Mouse (Mus musculus) thymus, adult 2 months (tissue): Measurements from ENCODE around the gene Wee2. TPM values are rescaled to one million over a fixed set of nuclear protein-coding genes. Genes with fewer than 3 reads are reported as not detected.

Experiments used
- DNase-seq: peaks from one replicate; pipeline ENCODE4 v3.0.0; 2021
- H3K27ac ChIP-seq: fragments of 200-500 bp; 2 replicates; pipeline ENCODE4 v1.5.1; 2012; ENCODE audit warnings: low read length, control low read depth; ENCODE audit not compliant: control insufficient read depth, insufficient read depth
- H3K27me3 ChIP-seq: fragments of 200-500 bp; 2 replicates; pipeline ENCODE4 v1.6.1; 2012; ENCODE audit warnings: mild to moderate bottlenecking, low read length, moderate library complexity, mixed read lengths; ENCODE audit not compliant: control insufficient read depth, insufficient read depth
- H3K36me3 ChIP-seq: fragments of 200-500 bp; 2 replicates; pipeline ENCODE4 v1.6.1; 2012; ENCODE audit warnings: mild to moderate bottlenecking, low read length, moderate library complexity; ENCODE audit not compliant: control insufficient read depth, insufficient read depth
- H3K4me1 ChIP-seq: fragments of 200-500 bp; replicated peaks from 2 replicates; pipeline ENCODE4 v1.6.1; 2012; ENCODE audit warnings: low read length; ENCODE audit not compliant: control insufficient read depth, insufficient read depth
- H3K4me3 ChIP-seq: fragments of 200-500 bp; 2 replicates; pipeline ENCODE4 v1.5.1; 2012; ENCODE audit warnings: mild to moderate bottlenecking, low read length, control low read depth, moderate library complexity; ENCODE audit not compliant: control insufficient read depth, insufficient read depth
- CTCF ChIP-seq: fragments of 200-500 bp; IDR thresholded peaks from 2 replicates; pipeline ENCODE4 v1.5.1; 2012; ENCODE audit warnings: mild to moderate bottlenecking, control low read depth, low read length, moderate library complexity, borderline replicate concordance; ENCODE audit not compliant: control insufficient read depth, poor library complexity, insufficient read depth; ENCODE audit errors: extremely low read depth
- POLR2A ChIP-seq: fragments of 200-500 bp; IDR thresholded peaks from 2 replicates; pipeline ENCODE4 v1.6.1; 2012; ENCODE audit warnings: mild to moderate bottlenecking, low read length, control low read depth, moderate library complexity; ENCODE audit not compliant: control insufficient read depth, poor library complexity, insufficient read depth; ENCODE audit errors: extremely low read depth
- WGBS: fragments of 180-500 bp; shearing (Covaris S2); methylation state at CpG from one replicate; pipeline ENCODE4 v1.1.7; 2018; 5-methylcytosine and 5-hydroxymethylcytosine counted together
- polyA plus RNA-seq: library from polyadenylated mRNA; depleted of rRNA; stranded (reverse); fragments of >200 nt; gene quantifications from 2 replicates; pipeline ENCODE4 v1.2.3, GENCODE M21; 2012

Wee2 gene
- polyA plus RNA-seq, 1 experiment = 0.04 TPM

DNA sequence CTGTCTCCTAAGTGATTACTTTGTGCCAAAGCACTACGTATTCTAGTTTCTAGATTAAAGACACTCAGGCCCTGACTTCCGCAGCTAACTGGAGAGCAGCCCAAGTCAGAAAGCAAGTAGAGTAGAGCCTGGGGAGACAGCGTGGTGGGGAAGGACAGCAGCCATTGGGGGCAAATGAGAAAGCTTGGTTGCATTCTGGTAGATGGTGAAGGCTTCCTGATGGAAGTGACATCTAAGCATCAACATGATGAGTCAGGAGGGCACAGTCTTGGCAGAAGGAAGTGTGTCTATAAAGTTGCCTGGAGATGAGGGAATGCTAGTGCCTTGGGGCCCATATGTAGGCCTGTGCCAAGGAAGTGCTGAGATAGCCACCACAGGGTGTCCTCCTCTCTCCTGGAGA, 25.3 kb upstream of the Wee2 start:
- Histone ChIP-seq H3K36me3 (no peaks in the 10 kb centered on the region), H3K4me1 (no peaks in the 10 kb centered on the region), H3K4me3 (no peak overlapping the region), H3K27ac (no peak overlapping the region), H3K27me3 (no peaks in the 10 kb centered on the region)
- 94% methylated on average over 3 of the region's 3 CpGs for WGBS
- TF ChIP-seq POLR2A (no peak), CTCF (no peak)
- DNase-seq = no peak

DNA sequence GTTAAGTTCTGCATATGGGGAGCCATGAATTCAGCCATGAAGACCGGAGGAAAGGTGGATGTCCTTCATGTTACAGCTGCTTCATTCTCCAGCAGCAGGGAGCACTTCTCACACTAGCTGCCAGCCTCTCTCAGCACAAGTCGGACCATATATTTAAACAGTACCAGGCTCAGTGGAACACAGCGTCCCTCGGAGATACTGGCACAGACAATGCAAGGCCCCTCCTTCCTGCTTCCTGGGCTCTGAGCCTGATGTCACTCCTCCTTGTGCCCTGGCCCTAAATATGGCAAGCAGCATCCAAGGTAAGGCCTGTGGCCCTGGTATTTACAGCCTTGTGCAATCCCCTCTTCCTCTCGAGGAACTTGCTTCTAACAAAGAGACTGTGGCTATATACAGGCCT, 23.1 kb upstream of the Wee2 start:
- no peak for DNase-seq
- H3K4me1 ChIP-seq = no peaks in the 10 kb centered on the region
- no peak overlapping the region for H3K27ac ChIP-seq
- no peak for TF ChIP-seq POLR2A
- no peak for TF ChIP-seq CTCF
- no peaks in the 10 kb centered on the region for H3K36me3 ChIP-seq
- no peaks in the 10 kb centered on the region for H3K27me3 ChIP-seq
- H3K4me3 ChIP-seq = no peak overlapping the region
- 96% methylated on average over 5 of the region's 5 CpGs for WGBS

- 97% methylated on average over 4 of the region's 4 CpGs for WGBS
- H3K4me3 ChIP-seq = no peak overlapping the region
- TF ChIP-seq CTCF (no peak), POLR2A (no peak)
Observed at GRCm38 (mm10) chr6:40418386-40418785, 20.5 kb upstream of the Wee2 start.

DNA sequence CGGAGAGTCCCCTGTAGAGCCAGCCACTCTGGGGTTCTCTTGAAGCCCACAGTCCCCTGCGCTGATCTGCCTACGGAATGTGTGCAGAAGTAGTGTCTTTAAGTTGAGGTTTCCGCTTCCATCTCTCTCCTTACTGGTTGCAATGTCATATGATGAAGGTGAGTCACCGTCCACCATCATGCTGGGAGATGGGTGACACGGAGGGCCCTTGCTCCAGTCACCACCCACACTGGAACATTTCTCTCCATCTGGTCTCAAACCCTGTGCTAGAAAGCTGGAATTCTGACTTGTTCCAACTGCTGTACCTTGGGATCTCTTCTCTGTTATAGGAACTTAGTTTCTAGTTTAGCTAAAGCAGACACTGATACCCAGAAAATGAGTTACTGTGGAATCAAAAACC, 17.8 kb upstream of the Wee2 start:
- Histone ChIP-seq H3K27ac (no peak overlapping the region), H3K4me1 (no peaks in the 10 kb centered on the region), H3K27me3 (no peaks in the 10 kb centered on the region), H3K4me3 (no peak overlapping the region), H3K36me3 (no peaks in the 10 kb centered on the region)
- 97% methylated on average over 6 of the region's 6 CpGs for WGBS
- DNase-seq = no peak
- TF ChIP-seq POLR2A (no peak), CTCF (no peak)

More at GRCm38 (mm10) chr6:40418386-40418785, 20.5 kb upstream of the Wee2 start:
- no peaks in the 10 kb centered on the region for H3K36me3 ChIP-seq
- no peaks in the 10 kb centered on the region for H3K27me3 ChIP-seq
- no peak overlapping the region for H3K27ac ChIP-seq
- H3K4me1 ChIP-seq = no peaks in the 10 kb centered on the region
- DNase-seq = no peak

GRCm38 (mm10) chr6:40423013-40423412, 15.9 kb upstream of the Wee2 start:
- TF ChIP-seq CTCF (no peak), POLR2A (no peak)
- Histone ChIP-seq H3K4me1 (no peaks in the 10 kb centered on the region), H3K27ac (no peak overlapping the region), H3K36me3 (no peaks in the 10 kb centered on the region), H3K4me3 (no peak overlapping the region), H3K27me3 (no peaks in the 10 kb centered on the region)
- no peak for DNase-seq
- WGBS = 92% methylated on average over 1 of the region's 1 CpGs

- WGBS = 30% methylated on average over 1 of the region's 1 CpGs
- TF ChIP-seq CTCF = no peak
- TF ChIP-seq POLR2A = no peak
- Histone ChIP-seq H3K27ac (no peak overlapping the region), H3K4me3 (no peak overlapping the region), H3K27me3 (no peaks in the 10 kb centered on the region), H3K4me1 (no peaks in the 10 kb centered on the region), H3K36me3 (no peaks in the 10 kb centered on the region)
- DNase-seq = peak; percentile 66
Observed at GRCm38 (mm10) chr6:40423774-40424173, 15.1 kb upstream of the Wee2 start.

GRCm38 (mm10) chr6:40427441-40427840, 11.4 kb upstream of the Wee2 start:
- no peak overlapping the region for H3K27ac ChIP-seq
- no peak for TF ChIP-seq CTCF
- no peak for TF ChIP-seq POLR2A
- H3K4me3 ChIP-seq = no peak overlapping the region
- WGBS = 97% methylated on average over 7 of the region's 7 CpGs
- no peaks in the 10 kb centered on the region for H3K36me3 ChIP-seq
- no peaks in the 10 kb centered on the region for H3K27me3 ChIP-seq
- no peaks in the 10 kb centered on the region for H3K4me1 ChIP-seq
- no peak for DNase-seq
